Mouse (Mus musculus) intestine, embryonic 14.5 days (tissue): Measurements from ENCODE around the gene Oasl2. TPM values are rescaled to one million over a fixed set of nuclear protein-coding genes. Genes with fewer than 3 reads are reported as not detected.
A peak's percentile ranks its signal among the peaks of the same experiment; 100 is the strongest.

Experiments used
- ATAC-seq: fragments of 200-750 bp; cut with Nextera tagmentation; replicated peaks from 2 replicates; pipeline ENCODE4 v1.8.0; 2017; ENCODE audit warnings: low read depth, moderate number of reproducible peaks, moderate TSS enrichment, moderate library complexity; ENCODE audit not compliant: low FRiP score, low TSS enrichment
- DNase-seq: peaks from one replicate; pipeline ENCODE4 v3.0.0-alpha.2; 2018; ENCODE audit warnings: low spot score
- H3K27ac ChIP-seq: fragments of 300-500 bp; sonication (generic); 2 replicates; pipeline ENCODE4 v1.5.1; 2014; ENCODE audit warnings: low read depth, mild to moderate bottlenecking, control low read depth
- H3K27me3 ChIP-seq: fragments of 300-500 bp; sonication (generic); replicated peaks from 2 replicates; pipeline ENCODE4 v1.6.1; 2014; ENCODE audit warnings: low read length, control low read depth; ENCODE audit not compliant: control insufficient read depth, insufficient read depth
- H3K36me3 ChIP-seq: fragments of 300-500 bp; sonication (generic); 2 replicates; pipeline ENCODE4 v1.6.1; 2014; ENCODE audit warnings: low read length, control low read depth; ENCODE audit not compliant: control insufficient read depth, insufficient read depth
- H3K4me1 ChIP-seq: fragments of 300-500 bp; sonication (generic); replicated peaks from 2 replicates; pipeline ENCODE4 v1.6.1; 2014; ENCODE audit warnings: low read length, control low read depth, mixed read lengths; ENCODE audit not compliant: control insufficient read depth, insufficient read depth
- H3K4me2 ChIP-seq: fragments of 300-500 bp; sonication (generic); 2 replicates; pipeline ENCODE4 v1.6.1; 2014; ENCODE audit warnings: low read length
- H3K4me3 ChIP-seq: fragments of 300-500 bp; sonication (generic); 2 replicates; pipeline ENCODE4 v1.5.1; 2014; ENCODE audit warnings: low read depth, low read length, control low read depth, mixed read lengths
- H3K9ac ChIP-seq: fragments of 300-500 bp; sonication (generic); 2 replicates; pipeline ENCODE4 v1.6.1; 2014; ENCODE audit warnings: mild to moderate bottlenecking, low read length
- H3K9me3 ChIP-seq: fragments of 300-500 bp; sonication (generic); 2 replicates; pipeline ENCODE4 v1.6.1; 2016; ENCODE audit warnings: low read length, control low read depth; ENCODE audit not compliant: control insufficient read depth
- WGBS: fragments of 180-500 bp; shearing (Covaris S2); extraction: QIAGEN DNeasy Blood & Tissue Kit; methylation state at CpG from one replicate; pipeline ENCODE4 v1.1.7; 2014; 5-methylcytosine and 5-hydroxymethylcytosine counted together
- polyA plus RNA-seq: library from polyadenylated mRNA; unstranded; fragments of >200 nt; fragmentation: Nextera tagmentation; extraction: Ambion mirVana; gene quantifications from 2 replicates; pipeline ENCODE4 v1.2.1, GENCODE M21; 2014

The Oasl2 gene
- polyA plus RNA-seq, 1 experiment from 2014 or later: 5.1 TPM

- H3K9me3 ChIP-seq: peaks cover 3% of the 10 kb centered on the region; the same call in 1 of the 2 replicates
- 73% methylated on average over 19 of the region's 19 CpGs for WGBS
- H3K4me1 ChIP-seq: peaks cover 8% of the 10 kb centered on the region; the same call in 1 of the 2 replicates
- H3K4me3 ChIP-seq: no peak overlapping the region
- DNase-seq (no peak), ATAC-seq (no peak)
- H3K27ac ChIP-seq: no peak overlapping the region
- H3K27me3 ChIP-seq: no peaks in the 10 kb centered on the region
- H3K4me2 ChIP-seq: no peak overlapping the region
- no peak overlapping the region for H3K9ac ChIP-seq
- no peaks in the 10 kb centered on the region for H3K36me3 ChIP-seq
Measured at GRCm38 (mm10) chr5:114921551-114922365, 25.0 kb downstream of the Oasl2 start.

GRCm38 (mm10) chr5:114922366-114922731 is 25.6 kb downstream of the Oasl2 start:
- H3K9me3 ChIP-seq: peaks cover 3% of the 10 kb centered on the region; the same call in 1 of the 2 replicates
- DNase-seq (no peak), ATAC-seq (no peak)
- WGBS: 66% methylated on average over 10 of the region's 10 CpGs
- no peak overlapping the region for H3K9ac ChIP-seq
- H3K27ac ChIP-seq: no peak overlapping the region
- H3K4me2 ChIP-seq: no peak overlapping the region; the same call in 1 of the 2 replicates
- H3K27me3 ChIP-seq: no peaks in the 10 kb centered on the region
- H3K4me3 ChIP-seq: no peak overlapping the region
- no peaks in the 10 kb centered on the region for H3K36me3 ChIP-seq
- peaks cover 8% of the 10 kb centered on the region; the same call in 1 of the 2 replicates for H3K4me1 ChIP-seq

DNA sequence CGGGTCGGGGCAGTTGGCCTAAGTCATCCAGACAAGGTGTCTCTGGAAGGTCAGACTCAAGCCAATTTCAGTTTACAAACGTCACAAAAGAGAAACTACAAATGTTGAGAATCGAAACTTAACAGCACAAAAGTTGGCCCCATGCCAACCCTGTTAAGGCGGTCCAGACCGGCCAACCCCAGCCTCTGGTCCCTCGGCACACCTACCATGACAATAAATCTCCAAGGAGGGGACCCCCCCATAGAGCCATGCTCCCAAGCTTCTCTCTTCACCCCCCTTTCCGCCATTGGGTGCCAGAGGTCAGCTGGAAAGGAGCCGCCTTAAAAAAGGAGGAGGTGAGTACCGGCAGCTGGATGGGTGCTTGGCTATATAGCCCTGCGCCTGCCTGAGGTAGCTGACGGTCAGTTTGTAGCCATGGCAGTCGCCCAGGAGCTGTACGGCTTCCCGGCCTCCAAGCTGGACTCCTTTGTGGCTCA is 26.3 kb downstream of the Oasl2 start, which contains the start of gene Oasl1:
Gene Oasl1, plus strand, starts transcription at position 243 of the 476 bp plus-strand sequence.
- Histone ChIP-seq H3K9me3 (peaks cover 3% of the 10 kb centered on the region; the same call in 1 of the 2 replicates), H3K27me3 (no peaks in the 10 kb centered on the region), H3K27ac (no peak within 1 kb of the TSS; the same call in 1 of the 2 replicates), H3K4me2 (peak within 1 kb of the TSS; percentile 61), H3K9ac (peak within 1 kb of the TSS; percentile 39), H3K36me3 (no peaks in the 10 kb centered on the region), H3K4me3 (peak within 1 kb of the TSS; percentile 35), H3K4me1 (peaks cover 8% of the 10 kb centered on the region; the same call in 1 of the 2 replicates)
- peak; percentile 85 for DNase-seq
- ATAC-seq: peak; percentile 58; the same call in 1 of the 2 replicates
- 16% methylated on average over 15 of the region's 15 CpGs for WGBS

DNA sequence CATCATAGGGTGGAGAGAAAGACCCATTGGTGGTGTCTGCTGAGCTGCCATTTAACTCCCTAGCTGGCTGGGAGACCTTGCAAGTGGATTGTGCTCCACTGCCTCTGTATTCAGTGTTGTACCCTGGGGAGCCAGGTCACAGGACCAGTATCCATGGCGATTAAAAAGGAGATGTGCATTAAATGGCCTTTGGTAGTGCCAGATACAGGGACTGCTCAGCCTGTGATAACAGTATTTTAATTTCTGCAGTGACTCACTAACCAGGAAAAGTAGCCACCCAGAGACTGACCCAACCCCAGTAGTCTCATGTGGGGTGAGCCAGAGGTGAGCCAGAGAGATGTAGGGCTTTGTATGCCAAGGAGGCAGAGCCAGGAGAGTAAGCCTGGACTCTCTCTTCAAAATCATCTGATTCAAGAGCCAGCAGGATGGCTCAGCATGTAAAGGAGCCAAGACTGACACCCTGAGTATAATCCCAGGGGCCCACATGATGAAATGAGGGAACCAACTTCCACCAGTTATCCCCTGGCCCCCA is 29.5 kb downstream of the Oasl2 start:
- ATAC-seq (no peak), DNase-seq (no peak)
- Histone ChIP-seq H3K9ac (no peak overlapping the region), H3K4me3 (no peak overlapping the region), H3K4me2 (no peak overlapping the region), H3K36me3 (no peaks in the 10 kb centered on the region), H3K27ac (no peak overlapping the region), H3K9me3 (peaks cover 3% of the 10 kb centered on the region; the same call in 1 of the 2 replicates), H3K4me1 (peaks cover 8% of the 10 kb centered on the region; the same call in 1 of the 2 replicates), H3K27me3 (no peaks in the 10 kb centered on the region)
- 75% methylated on average over 1 of the region's 1 CpGs for whole genome bisulfite sequencing

- H3K9ac ChIP-seq: no peak overlapping the region
- WGBS: 82% methylated on average over 9 of the region's 9 CpGs
- H3K27ac ChIP-seq: no peak overlapping the region
- peaks cover 8% of the 10 kb centered on the region; the same call in 1 of the 2 replicates for H3K4me1 ChIP-seq
- H3K27me3 ChIP-seq: no peaks in the 10 kb centered on the region
- H3K9me3 ChIP-seq: peaks cover 3% of the 10 kb centered on the region; the same call in 1 of the 2 replicates
- no peaks in the 10 kb centered on the region for H3K36me3 ChIP-seq
- DNase-seq (no peak), ATAC-seq (no peak)
- H3K4me3 ChIP-seq: no peak overlapping the region
- no peak overlapping the region for H3K4me2 ChIP-seq
Measured at GRCm38 (mm10) chr5:114926753-114927152, 30.0 kb downstream of the Oasl2 start.

- DNase-seq (no peak), ATAC-seq (no peak)
- no peaks in the 10 kb centered on the region for H3K4me1 ChIP-seq
- no peaks in the 10 kb centered on the region for H3K9me3 ChIP-seq
- H3K4me2 ChIP-seq: no peak overlapping the region
- WGBS: 53% methylated on average over 5 of the region's 5 CpGs
- H3K27ac ChIP-seq: no peak overlapping the region
- H3K27me3 ChIP-seq: no peaks in the 10 kb centered on the region
- H3K9ac ChIP-seq: no peak overlapping the region
- H3K4me3 ChIP-seq: no peak overlapping the region
- H3K36me3 ChIP-seq: no peaks in the 10 kb centered on the region
Measured at GRCm38 (mm10) chr5:114931626-114932025, 34.9 kb downstream of the Oasl2 start.

DNA sequence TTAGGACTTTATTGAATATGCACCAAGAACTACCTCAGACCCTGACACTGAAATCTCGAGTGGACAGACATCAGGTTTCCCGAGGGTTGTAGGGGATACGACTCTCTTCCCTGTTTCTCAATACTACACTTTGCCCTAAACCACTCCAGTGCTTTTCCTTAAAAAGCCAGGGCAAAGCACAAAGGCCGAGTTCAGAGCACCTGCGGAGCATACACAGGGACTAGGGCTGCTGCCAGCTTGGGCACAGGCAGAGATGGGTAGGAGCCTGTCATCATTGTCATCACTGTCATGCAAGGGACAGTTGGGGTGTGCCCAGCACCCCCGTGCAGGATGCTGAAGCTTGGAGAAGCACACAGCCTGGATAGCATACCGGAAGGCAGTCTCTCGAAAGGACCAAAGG is 36.5 kb downstream of the Oasl2 start:
- H3K4me1 ChIP-seq: no peaks in the 10 kb centered on the region
- no peak for ATAC-seq
- no peak overlapping the region for H3K27ac ChIP-seq
- no peak overlapping the region for H3K9ac ChIP-seq
- DNase-seq: no peak
- H3K4me2 ChIP-seq: no peak overlapping the region
- no peak overlapping the region for H3K4me3 ChIP-seq
- no peaks in the 10 kb centered on the region for H3K36me3 ChIP-seq
- no peaks in the 10 kb centered on the region for H3K9me3 ChIP-seq
- no peaks in the 10 kb centered on the region for H3K27me3 ChIP-seq
- WGBS: 82% methylated on average over 8 of the region's 8 CpGs

- Histone ChIP-seq H3K27ac (no peak overlapping the region), H3K4me2 (no peak overlapping the region), H3K9me3 (0 out of 2 replicates have a peak, but pooled peaks cover 2% of the 10 kb centered on the region), H3K4me1 (no peaks in the 10 kb centered on the region), H3K36me3 (no peaks in the 10 kb centered on the region), H3K27me3 (no peaks in the 10 kb centered on the region), H3K4me3 (no peak overlapping the region), H3K9ac (no peak overlapping the region)
- 28% methylated on average over 3 of the region's 3 CpGs for WGBS
- ATAC-seq (no peak), DNase-seq (no peak)
Measured at GRCm38 (mm10) chr5:114935838-114936237, 39.1 kb downstream of the Oasl2 start.
